ENCODE assay signal across 8 mouse cellular contexts in genomic region chr6:141249585-141250295, GRCm38 (mm10). TPM values are rescaled to one million over a fixed set of nuclear protein-coding genes. Genes with fewer than 3 reads are reported as not detected.
DNase-seq lines count a peak whose midpoint lies in the region; ATAC-seq and TF ChIP-seq lines count a peak whose summit lies in the region.

No protein-coding gene starts in this region.

- no peaks in the 10 kb centered on the region for H3K36me3 ChIP-seq in hindbrain, embryonic 11.5 days (ENCODE audit: control insufficient read depth, insufficient read depth, low read length)
- no peaks in the 10 kb centered on the region for H3K36me3 ChIP-seq in lung, postnatal 0 days (ENCODE audit: insufficient read depth, low read length)

- peaks cover 15% of the 10 kb centered on the region for H3K27me3 ChIP-seq in hindbrain, embryonic 11.5 days (ENCODE audit: control insufficient read depth, insufficient read depth, low read length)
- H3K27me3 ChIP-seq in lung, postnatal 0 days (replicated peaks; ENCODE audit: insufficient read depth, low read length) = peaks cover 7% of the 10 kb centered on the region; the same call in 1 of the 2 replicates

- peaks cover 2% of the 10 kb centered on the region; the same call in 1 of the 2 replicates for H3K4me1 ChIP-seq in hindbrain, embryonic 11.5 days (replicated peaks; ENCODE audit: control insufficient read depth, insufficient read depth, low read length)
- no peaks in the 10 kb centered on the region; the same call in 1 of the 2 replicates for H3K4me1 ChIP-seq in lung, postnatal 0 days (ENCODE audit: insufficient read depth, low read depth, low read length)

- peak overlapping the region; percentile 62 for H3K4me3 ChIP-seq in hindbrain, embryonic 11.5 days (ENCODE audit: low read depth, low read length)
- H3K4me3 ChIP-seq in lung, postnatal 0 days (ENCODE audit: low read depth, low read length) = peak overlapping the region; percentile 72

- peak; percentile 22 to 50 for DNase-seq in adrenal gland, adult 18-20 months (ENCODE audit: low spot score in 2 of 2)
- DNase-seq in cerebellum, postnatal 25 days = peak; percentile 77 to 79
- DNase-seq in frontal cortex, postnatal 36 days (ENCODE audit: low spot score in 2 of 2) = peak; percentile 40 to 45
- peak; percentile 76 for DNase-seq in hindbrain, embryonic 11.5 days (ENCODE audit: low spot score)
- DNase-seq in layer of hippocampus, postnatal 25 days (ENCODE audit: extremely low spot score in 1 of 2, low spot score in 1 of 2) = peak; percentile 20 to 31
- DNase-seq in lung, postnatal 0 days (ENCODE audit: low spot score) = peak; percentile 89
- peak; percentile 52 to 66 for DNase-seq in right cerebral cortex, postnatal 10 days (ENCODE audit: low spot score in 2 of 2)

- no peak for TF ChIP-seq EP300 in lung, postnatal 0 days (IDR thresholded peaks at IDR 0.05)

- under 1% methylated on average over 53 of the region's 68 CpGs for WGBS in hindbrain, embryonic 11.5 days
- WGBS in lung, postnatal 0 days = 2% methylated on average over 44 of the region's 68 CpGs

- H3K9ac ChIP-seq in hindbrain, embryonic 11.5 days (ENCODE audit: low read depth, low read length) = peak overlapping the region; percentile 43
- H3K9ac ChIP-seq in lung, postnatal 0 days (replicated peaks; ENCODE audit: low read depth) = peak overlapping the region; percentile 63

- H3K9me3 ChIP-seq in hindbrain, embryonic 11.5 days (ENCODE audit: control insufficient read depth, low read length) = no peaks in the 10 kb centered on the region
- no peaks in the 10 kb centered on the region for H3K9me3 ChIP-seq in lung, postnatal 0 days (ENCODE audit: low read length)

- ATAC-seq in hindbrain, embryonic 11.5 days (ENCODE audit: low FRiP score) = peak; percentile 91
- peak; percentile 92 for ATAC-seq in lung, postnatal 0 days
- no peak for ATAC-seq in erythroid progenitor cell, adult 5-6 weeks (replicated peaks; ENCODE audit: low FRiP score, poor library complexity, severe bottlenecking)

- no peak overlapping the region for H3K27ac ChIP-seq in hindbrain, embryonic 11.5 days (ENCODE audit: low read depth, low read length)
- H3K27ac ChIP-seq in lung, postnatal 0 days (ENCODE audit: low read length) = peak overlapping the region; percentile 64

- peak; percentile 67 for TF ChIP-seq CTCF in lung, postnatal 0 days (IDR thresholded peaks at IDR 0.05)

- H3K4me2 ChIP-seq in hindbrain, embryonic 11.5 days (replicated peaks; ENCODE audit: low read depth, low read length) = peak overlapping the region; percentile 96
- H3K4me2 ChIP-seq in lung, postnatal 0 days (replicated peaks; ENCODE audit: low read depth, low read length) = peak overlapping the region; percentile 68

RNA-seq across cellular contexts. Expression of gene Pde3a, which starts 0.7 kb away (rescaled TPM):
- total RNA-seq in adrenal gland, adult 18-20 months (2021) = 10 to 100 TPM in 1 of 2 experiments, 1 to 10 TPM in 1; 8.7 to 12.8 TPM
- polyA plus RNA-seq in hindbrain, embryonic 11.5 days (2014; fragmentation: Nextera tagmentation; extraction: Ambion mirVana) = 1.9 and 3.0 TPM in 2 replicates
- total RNA-seq in layer of hippocampus, postnatal 25 days (2021) = 1 to 10 TPM; 2.2 to 3.0 TPM
- 10.1 and 12.1 TPM in 2 replicates for polyA plus RNA-seq in lung, postnatal 0 days (2015; fragmentation: Nextera tagmentation; extraction: Ambion mirVana)
- total RNA-seq in erythroid progenitor cell, adult 5-6 weeks (2015; ENCODE audit: low replicate concordance) = not detected in 2 replicates
- not detected in 2 replicates for total RNA-seq in erythroid progenitor cell, adult 5-6 weeks (2017; ENCODE audit: low replicate concordance)

Comparison
In these comparisons a context has a peak if more than half of its experiments do, and no peak if none do; other contexts are left out.
1. DNase-seq: peak in every context shown above with its lines; median percentile 89 in lung, postnatal 0 days; 78 in cerebellum, postnatal 25 days; 76 in hindbrain, embryonic 11.5 days; 59 in right cerebral cortex, postnatal 10 days; 42 in frontal cortex, postnatal 36 days; 36 in adrenal gland, adult 18-20 months; 26 in layer of hippocampus, postnatal 25 days.